Comparison of ENCODE assay signal across 11 mouse cellular contexts in the genomic region with DNA sequence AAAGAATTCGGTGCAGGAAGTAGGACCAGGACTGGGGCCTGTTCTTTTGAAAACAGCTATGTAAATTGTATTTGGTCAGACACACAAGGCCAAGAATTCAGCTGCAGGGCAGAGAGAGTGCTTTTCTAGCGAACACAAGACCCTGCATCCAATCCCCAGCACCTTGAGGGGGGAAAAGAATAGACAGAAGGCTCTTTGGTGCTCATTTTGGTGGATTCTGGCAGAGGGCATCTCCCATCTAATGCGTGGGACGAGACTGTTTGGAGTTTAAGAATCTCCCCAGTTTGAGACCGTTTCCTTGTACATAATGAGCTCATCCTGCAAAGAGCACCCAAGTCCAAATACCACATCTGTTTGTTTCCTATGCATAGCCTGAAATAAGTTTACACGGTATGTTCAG. TPM values are rescaled to one million over a fixed set of nuclear protein-coding genes. Genes with fewer than 3 reads are reported as not detected.
A peak's percentile ranks its signal among the peaks of the same experiment; 100 is the strongest.
DNase-seq lines count a peak whose midpoint lies in the region; ATAC-seq and TF ChIP-seq lines count a peak whose summit lies in the region.
"Had no signal": no experiment of that assay in that cellular context is flagged by ENCODE, and none has a peak within 500 bp of the region (broad histone marks: within the 10 kb centered on the region; RNA-seq: fewer than 3 reads in every experiment).

No protein-coding gene starts in this region.

- no peaks in the 10 kb centered on the region for H3K27me3 ChIP-seq in hindbrain, embryonic 15.5 days
- H3K27me3 ChIP-seq in hindbrain, embryonic 10.5 days (ENCODE audit: insufficient read depth, poor library complexity, severe bottlenecking) = no peaks in the 10 kb centered on the region
- no peaks in the 10 kb centered on the region for H3K27me3 ChIP-seq in heart, embryonic 16.5 days (ENCODE audit: control insufficient read depth, insufficient read depth, low read length)
- no peaks in the 10 kb centered on the region for H3K27me3 ChIP-seq in midbrain, embryonic 11.5 days (ENCODE audit: control insufficient read depth, insufficient read depth, low read length)
- H3K27me3 ChIP-seq: neural tube, embryonic 12.5 days had no signal

- H3K9ac ChIP-seq in hindbrain, embryonic 15.5 days = no peak overlapping the region
- H3K9ac ChIP-seq in heart, embryonic 16.5 days (ENCODE audit: low read length) = peak overlapping the region; percentile 46; the same call in 1 of the 2 replicates
- H3K9ac ChIP-seq in midbrain, embryonic 11.5 days (ENCODE audit: low read length) = no peak overlapping the region; the same call in 1 of the 2 replicates
- H3K9ac ChIP-seq: neural tube, embryonic 12.5 days had no signal

- H3K4me3 ChIP-seq in hindbrain, embryonic 15.5 days = no peak overlapping the region
- no peak overlapping the region for H3K4me3 ChIP-seq in hindbrain, embryonic 10.5 days
- H3K4me3 ChIP-seq in cortical plate, adult 2 months (ENCODE audit: insufficient read depth, low read length) = no peak overlapping the region
- H3K4me3 ChIP-seq in heart, embryonic 16.5 days (ENCODE audit: low read length) = no peak overlapping the region; the same call in 1 of the 2 replicates
- no peak overlapping the region for H3K4me3 ChIP-seq in midbrain, embryonic 11.5 days (ENCODE audit: low read depth, low read length)
- H3K4me3 ChIP-seq: neural tube, embryonic 12.5 days had no signal

- H3K9me3 ChIP-seq in hindbrain, embryonic 15.5 days = no peaks in the 10 kb centered on the region
- no peaks in the 10 kb centered on the region for H3K9me3 ChIP-seq in hindbrain, embryonic 10.5 days
- H3K9me3 ChIP-seq in heart, embryonic 16.5 days (replicated peaks; ENCODE audit: control insufficient read depth, low read length) = no peaks in the 10 kb centered on the region; the same call in 1 of the 2 replicates
- H3K9me3 ChIP-seq in midbrain, embryonic 11.5 days (ENCODE audit: control insufficient read depth, low read length) = no peaks in the 10 kb centered on the region
- H3K9me3 ChIP-seq: neural tube, embryonic 12.5 days had no signal

- peak overlapping the region; percentile 59 for H3K27ac ChIP-seq in hindbrain, embryonic 15.5 days (replicated peaks)
- no peak overlapping the region; the same call in 1 of the 2 replicates for H3K27ac ChIP-seq in hindbrain, embryonic 10.5 days
- H3K27ac ChIP-seq in cortical plate, adult 2 months (ENCODE audit: insufficient read depth, low read length) = peak overlapping the region; percentile 90
- peak overlapping the region; percentile 80 for H3K27ac ChIP-seq in heart, embryonic 16.5 days (ENCODE audit: low read length)
- H3K27ac ChIP-seq in midbrain, embryonic 11.5 days (ENCODE audit: low read depth, low read length) = peak overlapping the region; percentile 17; the same call in 1 of the 2 replicates
- H3K27ac ChIP-seq: neural tube, embryonic 12.5 days had no signal

- no peak for TF ChIP-seq CTCF in cortical plate, adult 2 months (IDR thresholded peaks at IDR 0.05; ENCODE audit: extremely low read depth, insufficient read depth, low read length)

- peaks cover 20% of the 10 kb centered on the region for H3K4me1 ChIP-seq in hindbrain, embryonic 15.5 days (replicated peaks)
- H3K4me1 ChIP-seq in hindbrain, embryonic 10.5 days (replicated peaks) = peaks cover 32% of the 10 kb centered on the region
- H3K4me1 ChIP-seq in cortical plate, adult 2 months (ENCODE audit: control insufficient read depth, insufficient read depth, low read length) = peaks cover 15% of the 10 kb centered on the region
- peaks cover 28% of the 10 kb centered on the region for H3K4me1 ChIP-seq in heart, embryonic 16.5 days (ENCODE audit: control insufficient read depth, insufficient read depth, low read length)
- peaks cover 5% of the 10 kb centered on the region; the same call in 1 of the 2 replicates for H3K4me1 ChIP-seq in midbrain, embryonic 11.5 days (ENCODE audit: control insufficient read depth, insufficient read depth, low read length)

- H3K36me3 ChIP-seq in hindbrain, embryonic 15.5 days = no peaks in the 10 kb centered on the region
- H3K36me3 ChIP-seq in hindbrain, embryonic 10.5 days = no peaks in the 10 kb centered on the region
- no peaks in the 10 kb centered on the region for H3K36me3 ChIP-seq in heart, embryonic 16.5 days (ENCODE audit: control insufficient read depth, insufficient read depth)
- H3K36me3 ChIP-seq in midbrain, embryonic 11.5 days (ENCODE audit: control insufficient read depth, insufficient read depth, low read length) = no peaks in the 10 kb centered on the region
- H3K36me3 ChIP-seq: G1E; neural tube, embryonic 12.5 days had no signal

- no peak for TF ChIP-seq POLR2A in cortical plate, adult 2 months (IDR thresholded peaks at IDR 0.05; ENCODE audit: extremely low read depth, insufficient read depth, low read length)

- ATAC-seq in hindbrain, embryonic 15.5 days (ENCODE audit: low FRiP score, low read depth) = no peak
- ATAC-seq in heart, embryonic 16.5 days (replicated peaks; ENCODE audit: extremely low read depth, insufficient read depth, low FRiP score) = no peak; the same call in 1 of the 2 replicates
- ATAC-seq in midbrain, embryonic 11.5 days (ENCODE audit: low FRiP score) = no peak

- no peak for DNase-seq in hindbrain, embryonic 10.5 days (ENCODE audit: low spot score)
- peak; percentile 85 for DNase-seq in midbrain, embryonic 11.5 days (ENCODE audit: low spot score, missing footprints)
- no peak for DNase-seq in frontal cortex, postnatal 25 days (ENCODE audit: low spot score in 2 of 2)
- no peak for DNase-seq in gastrocnemius, postnatal 10 days
- DNase-seq in testis, postnatal 14 days (ENCODE audit: low spot score) = no peak

- WGBS in hindbrain, embryonic 15.5 days = 62% methylated on average over 6 of the region's 6 CpGs
- WGBS in hindbrain, embryonic 10.5 days = 71% methylated on average over 6 of the region's 6 CpGs
- WGBS in heart, embryonic 16.5 days = 48% methylated on average over 6 of the region's 6 CpGs
- 64% methylated on average over 6 of the region's 6 CpGs for WGBS in midbrain, embryonic 11.5 days

- no peak overlapping the region for H3K4me2 ChIP-seq in hindbrain, embryonic 15.5 days
- H3K4me2 ChIP-seq in heart, embryonic 16.5 days (ENCODE audit: low read depth, low read length) = peak overlapping the region; percentile 50
- no peak overlapping the region for H3K4me2 ChIP-seq in midbrain, embryonic 11.5 days

RNA-seq across cellular contexts. Expression of a gene that starts 28.6 kb away (rescaled TPM):
- 2.1 and 4.3 TPM in 2 replicates for polyA plus RNA-seq in hindbrain, embryonic 15.5 days (2015; fragmentation: Nextera tagmentation; extraction: Ambion mirVana)
- 1.6 and 3.8 TPM in 2 replicates for polyA plus RNA-seq in hindbrain, embryonic 10.5 days (2016; fragmentation: Nextera tagmentation; extraction: Ambion mirVana)
- not detected in 2 replicates for polyA plus RNA-seq in cortical plate, adult 2 months (2012; rRNA removed)
- 1.4 TPM in 1 of 2 replicates, not detected in the other for polyA plus RNA-seq in heart, embryonic 16.5 days (2015; fragmentation: Nextera tagmentation; extraction: Ambion mirVana)
- polyA plus RNA-seq in midbrain, embryonic 11.5 days (2014; fragmentation: Nextera tagmentation; extraction: Ambion mirVana) = 2.0 TPM in 1 of 2 replicates, not detected in the other
- 1 to 10 TPM in 1 of 2 experiments, under 1 TPM in 1; 0.89 to 3.7 TPM for total RNA-seq in gastrocnemius, postnatal 10 days (2021)
- total RNA-seq: common myeloid progenitor, adult 5-6 weeks; G1E had no signal
- polyA plus RNA-seq: G1E had no signal

RNA-seq across cellular contexts. Expression of a gene that starts 37.3 kb away (rescaled TPM):
- polyA plus RNA-seq in hindbrain, embryonic 15.5 days (2015; fragmentation: Nextera tagmentation; extraction: Ambion mirVana) = 35.8 and 36.5 TPM in 2 replicates
- 22.4 and 23.6 TPM in 2 replicates for polyA plus RNA-seq in hindbrain, embryonic 10.5 days (2016; fragmentation: Nextera tagmentation; extraction: Ambion mirVana)
- 42.9 and 43.1 TPM in 2 replicates for polyA plus RNA-seq in cortical plate, adult 2 months (2012; rRNA removed)
- polyA plus RNA-seq in heart, embryonic 16.5 days (2015; fragmentation: Nextera tagmentation; extraction: Ambion mirVana) = 12.4 and 12.7 TPM in 2 replicates
- 31.1 and 37.1 TPM in 2 replicates for polyA plus RNA-seq in midbrain, embryonic 11.5 days (2014; fragmentation: Nextera tagmentation; extraction: Ambion mirVana)
- 1 to 10 TPM; 5.5 to 6.9 TPM for total RNA-seq in gastrocnemius, postnatal 10 days (2021)
- polyA plus RNA-seq: G1E had no signal
